Mouse (Mus musculus) forebrain, embryonic 14.5 days (tissue): ENCODE measurements around the gene Gmeb2. TPM values are rescaled to one million over a fixed set of nuclear protein-coding genes. Genes with fewer than 3 reads are reported as not detected.

ENCODE experiments used
- ATAC-seq: fragments of 200-750 bp; cut with Nextera tagmentation; 2 replicates; pipeline ENCODE4 v1.8.0; 2017; ENCODE audit warnings: mild to moderate bottlenecking, moderate library complexity
- DNase-seq: peaks from one replicate; pipeline ENCODE4 v3.0.0-alpha.2; 2015; ENCODE audit warnings: low spot score
- H3K27ac ChIP-seq: fragments of 300-500 bp; sonication (generic); 2 replicates; pipeline ENCODE4 v1.5.1; 2014; ENCODE audit warnings: low read depth, mild to moderate bottlenecking, control low read depth, low read length, moderate library complexity
- H3K27me3 ChIP-seq: fragments of 300-500 bp; sonication (generic); replicated peaks from 2 replicates; pipeline ENCODE4 v1.6.1; 2014; ENCODE audit warnings: low read length, control low read depth, mixed read lengths; ENCODE audit not compliant: control insufficient read depth, insufficient read depth
- H3K36me3 ChIP-seq: fragments of 300-500 bp; sonication (generic); 2 replicates; pipeline ENCODE4 v1.6.1; 2014; ENCODE audit warnings: low read length, control low read depth; ENCODE audit not compliant: control insufficient read depth, insufficient read depth
- H3K4me1 ChIP-seq: fragments of 300-500 bp; sonication (generic); 2 replicates; pipeline ENCODE4 v1.6.1; 2014; ENCODE audit warnings: antibody characterized with exemption, low read length, control low read depth; ENCODE audit not compliant: control insufficient read depth, insufficient read depth
- H3K4me2 ChIP-seq: fragments of 300-500 bp; sonication (generic); 2 replicates; pipeline ENCODE4 v1.6.1; 2014; ENCODE audit warnings: mild to moderate bottlenecking, control low read depth, low read length
- H3K4me3 ChIP-seq: fragments of 300-500 bp; sonication (generic); 2 replicates; pipeline ENCODE4 v1.5.1; 2014; ENCODE audit warnings: low read depth, low read length, control low read depth
- H3K9ac ChIP-seq: fragments of 300-500 bp; sonication (generic); 2 replicates; pipeline ENCODE4 v1.6.1; 2014; ENCODE audit warnings: mild to moderate bottlenecking, low read length, control low read depth, moderate library complexity
- H3K9me3 ChIP-seq: fragments of 300-500 bp; sonication (generic); replicated peaks from 2 replicates; pipeline ENCODE4 v1.6.1; 2016; ENCODE audit warnings: low read length, control low read depth, mixed read lengths; ENCODE audit not compliant: control insufficient read depth
- WGBS: fragments of 180-500 bp; shearing (Covaris S2); extraction: QIAGEN DNeasy Blood & Tissue Kit; methylation state at CpG from one replicate; pipeline ENCODE4 v1.1.7; 2014; 5-methylcytosine and 5-hydroxymethylcytosine counted together
- polyA plus RNA-seq: library from polyadenylated mRNA; unstranded; fragments of >200 nt; fragmentation: Nextera tagmentation; extraction: Ambion mirVana; gene quantifications from 2 replicates; pipeline ENCODE4 v1.2.1, GENCODE M21; 2014

The Gmeb2 gene
- polyA plus RNA-seq, 1 experiment from 2014 or later, result 19.2 TPM

DNA sequence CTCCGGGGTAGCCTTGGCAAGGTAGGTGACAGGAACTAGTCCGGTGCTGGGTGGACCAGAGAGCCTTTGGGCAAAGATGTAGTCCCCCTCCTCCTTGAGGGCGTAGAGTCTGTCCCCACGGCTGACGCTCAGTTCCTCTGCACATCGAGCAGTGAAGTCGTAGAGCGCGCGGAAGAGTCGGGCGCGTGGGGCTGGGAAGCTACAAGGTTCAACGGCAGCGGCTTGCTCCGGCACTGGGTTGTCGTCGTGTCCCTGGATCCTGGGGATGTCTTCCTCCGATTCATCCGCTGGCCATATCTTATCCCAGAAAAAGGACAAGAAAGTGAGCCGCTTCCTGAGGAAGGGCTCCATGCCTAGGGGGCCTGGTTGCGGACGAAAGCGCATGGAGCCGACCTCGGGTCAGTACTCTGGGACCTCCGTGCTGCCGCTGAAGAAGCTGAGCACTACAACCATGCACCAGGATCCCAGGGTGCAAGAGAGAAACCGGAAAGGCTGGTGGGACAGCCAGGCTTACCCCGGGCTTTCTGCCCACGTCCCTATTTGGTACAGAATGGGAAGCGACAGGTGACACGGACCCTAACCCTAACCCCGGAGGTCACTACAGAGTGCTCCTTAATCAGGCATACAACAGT is 75.3 kb downstream of the Gmeb2 start:
- 2% methylated on average over 34 of the region's 34 CpGs for WGBS
- ATAC-seq (no peak), DNase-seq (no peak)
- peak overlapping the region; percentile 39 for H3K4me2 ChIP-seq
- H3K4me1 ChIP-seq, result 0 out of 2 replicates have a peak, but pooled peaks cover 3% of the 10 kb centered on the region
- peaks cover 26% of the 10 kb centered on the region for H3K27me3 ChIP-seq
- H3K36me3 ChIP-seq, result no peaks in the 10 kb centered on the region
- peak overlapping the region; percentile 32; the same call in 1 of the 2 replicates for H3K9ac ChIP-seq
- H3K9me3 ChIP-seq, result no peaks in the 10 kb centered on the region
- peak overlapping the region; percentile 16 for H3K4me3 ChIP-seq
- no peak overlapping the region for H3K27ac ChIP-seq

DNA sequence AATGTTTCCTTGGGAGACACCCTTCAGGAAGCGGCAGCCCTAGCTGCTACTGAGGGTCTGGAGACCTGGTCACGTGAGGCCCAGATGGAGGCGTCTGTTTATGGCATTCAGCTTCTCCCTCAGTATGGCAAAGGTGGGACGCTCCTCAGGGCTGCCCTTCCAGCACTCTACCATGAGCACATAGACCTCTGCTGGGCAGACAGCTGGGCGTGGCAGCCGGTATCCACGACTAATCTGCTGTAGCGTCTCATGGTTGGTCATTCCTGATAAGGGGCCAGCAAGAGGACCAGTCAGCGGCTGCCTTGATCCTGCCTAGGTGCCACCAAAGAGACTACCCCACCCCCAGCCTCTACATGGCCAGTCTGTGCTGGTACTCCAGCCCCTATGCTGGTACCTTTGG is 81.7 kb downstream of the Gmeb2 start:
- no peak for ATAC-seq
- H3K9me3 ChIP-seq, result no peaks in the 10 kb centered on the region
- no peak overlapping the region for H3K27ac ChIP-seq
- no peaks in the 10 kb centered on the region; the same call in 1 of the 2 replicates for H3K27me3 ChIP-seq
- 80% methylated on average over 9 of the region's 9 CpGs for WGBS
- DNase-seq, result no peak
- no peak overlapping the region for H3K4me2 ChIP-seq
- no peak overlapping the region for H3K4me3 ChIP-seq
- H3K36me3 ChIP-seq, result no peaks in the 10 kb centered on the region
- no peak overlapping the region for H3K9ac ChIP-seq
- H3K4me1 ChIP-seq, result no peaks in the 10 kb centered on the region

DNA sequence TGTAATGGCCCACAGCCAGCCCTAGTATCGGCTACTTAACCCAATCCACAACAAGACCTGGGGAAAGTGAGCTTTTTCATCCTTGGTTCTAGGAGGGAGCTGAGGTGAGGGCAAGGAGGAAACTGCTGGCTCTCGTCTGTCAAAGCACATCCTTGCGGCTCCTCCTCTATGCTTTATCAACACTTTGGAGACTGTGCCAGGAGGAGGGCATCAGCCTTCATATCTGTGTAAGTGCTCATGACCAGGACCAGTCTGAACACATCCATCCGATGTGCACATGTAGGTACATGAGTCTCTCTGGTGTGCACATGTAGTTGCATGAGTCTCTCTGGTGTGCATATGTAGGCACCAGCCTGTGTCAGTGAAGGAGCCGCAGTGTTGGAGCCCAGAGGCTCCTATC is 82.2 kb downstream of the Gmeb2 start:
- Histone ChIP-seq H3K36me3 (no peaks in the 10 kb centered on the region), H3K4me1 (no peaks in the 10 kb centered on the region), H3K27ac (no peak overlapping the region), H3K9me3 (no peaks in the 10 kb centered on the region), H3K27me3 (no peaks in the 10 kb centered on the region), H3K9ac (no peak overlapping the region), H3K4me2 (no peak overlapping the region), H3K4me3 (no peak overlapping the region)
- ATAC-seq (no peak), DNase-seq (no peak)
- 85% methylated on average over 5 of the region's 5 CpGs for WGBS

DNA sequence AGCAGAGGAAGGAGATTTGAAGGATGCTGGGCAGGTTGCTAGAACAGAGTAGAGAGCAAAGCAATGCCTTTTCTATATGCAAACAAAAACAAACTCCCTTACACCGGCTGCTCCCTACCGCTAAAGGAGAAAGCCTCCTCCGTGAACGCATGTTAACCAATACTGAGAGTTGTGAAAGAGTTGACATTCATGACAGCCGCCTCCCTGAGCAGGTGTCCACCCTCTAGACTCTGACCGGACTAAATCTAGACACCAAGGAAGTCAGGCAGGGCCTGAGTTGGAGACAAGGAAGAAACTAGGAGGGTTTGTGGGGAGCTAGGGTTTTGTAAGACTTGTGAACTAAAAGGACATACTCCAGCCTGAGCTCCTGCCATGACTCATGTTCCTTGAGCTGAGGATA is 84.9 kb downstream of the Gmeb2 start:
- no peak overlapping the region for H3K27ac ChIP-seq
- ATAC-seq (no peak), DNase-seq (no peak)
- H3K36me3 ChIP-seq, result no peaks in the 10 kb centered on the region
- H3K4me1 ChIP-seq, result no peaks in the 10 kb centered on the region
- no peaks in the 10 kb centered on the region for H3K27me3 ChIP-seq
- no peak overlapping the region for H3K4me2 ChIP-seq
- WGBS, result 78% methylated on average over 6 of the region's 6 CpGs
- H3K9ac ChIP-seq, result no peak overlapping the region
- no peaks in the 10 kb centered on the region for H3K9me3 ChIP-seq
- H3K4me3 ChIP-seq, result no peak overlapping the region

DNA sequence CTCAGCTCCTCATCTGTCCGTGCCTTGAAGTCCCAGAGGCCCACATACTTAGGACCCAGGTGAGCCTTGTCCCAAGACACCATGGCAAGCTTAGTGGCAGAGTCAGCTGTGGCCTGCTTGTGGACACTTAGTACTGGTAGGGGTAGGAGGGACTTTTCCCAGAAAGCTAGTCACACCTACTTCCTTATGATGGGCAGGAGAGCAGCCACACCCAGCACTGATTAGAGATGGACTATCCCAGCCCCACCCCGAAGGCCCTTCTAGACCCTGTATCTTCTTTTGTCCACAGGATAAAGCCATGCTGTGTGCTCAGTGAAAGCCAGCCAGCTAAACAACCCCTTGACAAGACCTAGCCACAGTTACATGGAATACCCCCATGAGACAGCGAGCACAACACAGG is 85.4 kb downstream of the Gmeb2 start, which contains the start of gene Ptk6:
Ptk6 (minus strand) TSS at position 368 of the 400 bp plus-strand sequence.
- no peaks in the 10 kb centered on the region for H3K9me3 ChIP-seq
- H3K4me2 ChIP-seq, result no peak within 1 kb of the TSS
- H3K4me1 ChIP-seq, result no peaks in the 10 kb centered on the region
- no peak within 1 kb of the TSS for H3K4me3 ChIP-seq
- no peak within 1 kb of the TSS for H3K27ac ChIP-seq
- 81% methylated on average over 3 of the region's 3 CpGs for WGBS
- no peaks in the 10 kb centered on the region for H3K27me3 ChIP-seq
- DNase-seq, result no peak
- H3K36me3 ChIP-seq, result no peaks in the 10 kb centered on the region
- H3K9ac ChIP-seq, result no peak within 1 kb of the TSS
- no peak for ATAC-seq

DNA sequence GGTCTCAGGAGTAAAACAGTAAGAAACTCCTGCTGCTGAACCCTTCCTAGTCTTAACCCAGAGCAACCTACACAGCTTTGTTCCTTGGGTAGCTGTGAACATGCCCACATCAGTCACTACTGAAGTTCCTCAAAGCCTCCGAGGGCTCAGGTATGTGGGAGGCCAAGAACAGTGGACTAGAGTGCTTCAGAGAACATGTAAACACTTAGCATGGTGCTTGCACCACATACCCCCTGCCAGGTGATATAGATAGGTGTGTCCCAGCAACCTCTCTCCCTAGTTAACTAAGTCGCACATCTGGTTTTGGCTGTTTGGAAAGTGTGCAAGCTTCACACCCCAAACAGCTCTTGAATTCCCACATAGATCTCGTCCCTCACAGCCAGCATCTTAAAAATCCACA is 86.2 kb downstream of the Gmeb2 start:
- no peak overlapping the region for H3K4me2 ChIP-seq
- no peak overlapping the region for H3K4me3 ChIP-seq
- H3K36me3 ChIP-seq, result no peaks in the 10 kb centered on the region
- no peaks in the 10 kb centered on the region for H3K27me3 ChIP-seq
- DNase-seq, result no peak
- no peaks in the 10 kb centered on the region for H3K4me1 ChIP-seq
- 81% methylated on average over 3 of the region's 3 CpGs for WGBS
- ATAC-seq, result no peak
- no peak overlapping the region for H3K9ac ChIP-seq
- no peak overlapping the region for H3K27ac ChIP-seq
- H3K9me3 ChIP-seq, result no peaks in the 10 kb centered on the region

Other genes starting within 250 kb of the Gmeb2 start
- 13.1 and 14.3 TPM in 2 replicates for gene Chrna4, start 244.5 kb downstream of the Gmeb2 start, polyA plus RNA-seq
- gene Kcnq2, start 152.7 kb downstream of the Gmeb2 start, polyA plus RNA-seq, result 22.8 and 31.2 TPM in 2 replicates
- gene Eef1a2, start 131.0 kb downstream of the Gmeb2 start, polyA plus RNA-seq, result 5.1 and 5.9 TPM in 2 replicates
- 525 and 607 TPM in 2 replicates for gene Ppdpf, start 100.8 kb downstream of the Gmeb2 start, polyA plus RNA-seq
- gene Ptk6, start 85.2 kb downstream of the Gmeb2 start, polyA plus RNA-seq, result not detected in 2 replicates
- gene Srms, start 74.8 kb downstream of the Gmeb2 start, polyA plus RNA-seq, result 0.16 and 0.25 TPM in 2 replicates
- gene Fndc11, start 68.0 kb downstream of the Gmeb2 start, polyA plus RNA-seq, result 0.21 and 0.44 TPM in 2 replicates
- 0.33 and 0.41 TPM in 2 replicates for gene Helz2, start 46.0 kb downstream of the Gmeb2 start, polyA plus RNA-seq
- 1,166 and 1,263 TPM in 2 replicates for gene Stmn3, start 26.5 kb upstream of the Gmeb2 start, polyA plus RNA-seq
- 37.0 and 40.7 TPM in 2 replicates for gene Rtel1, start 31.7 kb upstream of the Gmeb2 start, polyA plus RNA-seq
- 44.6 and 55.6 TPM in 2 replicates for gene Zgpat, start 76.9 kb upstream of the Gmeb2 start, polyA plus RNA-seq
- gene Arfrp1, start 77.4 kb upstream of the Gmeb2 start, polyA plus RNA-seq, result 58.6 and 63.5 TPM in 2 replicates
- 27.4 and 30.3 TPM in 2 replicates for gene Lime1, start 92.0 kb upstream of the Gmeb2 start, polyA plus RNA-seq
- 7.6 and 8.6 TPM in 2 replicates for gene Zbtb46, start 171.4 kb upstream of the Gmeb2 start, polyA plus RNA-seq
- gene Abhd16b, start 205.2 kb upstream of the Gmeb2 start, polyA plus RNA-seq, result not detected in 2 replicates
- gene Tpd52l2, start 209.1 kb upstream of the Gmeb2 start, polyA plus RNA-seq, result 143 and 151 TPM in 2 replicates
- gene Dnajc5, start 232.4 kb upstream of the Gmeb2 start, polyA plus RNA-seq, result 127 and 165 TPM in 2 replicates